Mouse (Mus musculus): ENCODE data around the gene Tmeff2. TPM values are rescaled to one million over a fixed set of nuclear protein-coding genes. Genes with fewer than 3 reads are reported as not detected.

The Tmeff2 gene
- polyA plus RNA-seq, 1 experiment from 2014 or later = 72.0 TPM

DNA sequence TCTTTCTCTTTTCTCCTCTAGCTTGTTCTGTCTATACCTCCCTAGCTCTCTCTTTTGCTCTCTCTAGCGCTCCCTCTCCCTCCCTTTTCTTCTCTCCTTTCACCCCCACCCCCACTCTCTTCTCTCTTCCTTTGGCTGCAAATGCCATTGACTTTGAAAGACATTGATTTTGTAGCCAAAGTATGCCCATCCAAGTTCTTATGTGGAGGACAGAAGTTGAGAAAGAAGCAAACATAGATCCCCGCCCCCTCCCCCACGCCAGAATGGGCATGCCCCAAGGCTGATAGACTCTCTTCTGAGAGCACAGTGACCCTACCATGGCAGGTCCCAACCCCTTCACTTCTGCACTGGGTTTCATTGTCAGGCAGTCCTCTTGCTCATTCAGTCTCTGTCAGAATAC is 28.3 kb downstream of the Tmeff2 start:
- Histone ChIP-seq H3K9ac (replicated peaks; ENCODE audit: low read length) (peak overlapping the region; percentile 88; the same call in 1 of the 2 replicates), H3K27ac (replicated peaks; ENCODE audit: low read depth, low read length) (no peak overlapping the region), H3K4me1 (ENCODE audit: control insufficient read depth, insufficient read depth, low read length) (0 out of 2 replicates have a peak, but pooled peaks cover 11% of the 10 kb centered on the region), H3K27me3 (ENCODE audit: control insufficient read depth, insufficient read depth, low read length) (no peaks in the 10 kb centered on the region), H3K36me3 (ENCODE audit: control insufficient read depth, insufficient read depth, low read length) (no peaks in the 10 kb centered on the region), H3K4me3 (replicated peaks; ENCODE audit: low read depth, low read length) (peak overlapping the region; percentile 81), H3K4me2 (ENCODE audit: low read length) (peak overlapping the region; percentile 93), H3K9me3 (ENCODE audit: control insufficient read depth, low read length) (no peaks in the 10 kb centered on the region)
- ATAC-seq (ENCODE audit: low FRiP score, low TSS enrichment) (no peak), DNase-seq (peak; percentile 19)
- WGBS = 15% methylated on average over 3 of the region's 3 CpGs

DNA sequence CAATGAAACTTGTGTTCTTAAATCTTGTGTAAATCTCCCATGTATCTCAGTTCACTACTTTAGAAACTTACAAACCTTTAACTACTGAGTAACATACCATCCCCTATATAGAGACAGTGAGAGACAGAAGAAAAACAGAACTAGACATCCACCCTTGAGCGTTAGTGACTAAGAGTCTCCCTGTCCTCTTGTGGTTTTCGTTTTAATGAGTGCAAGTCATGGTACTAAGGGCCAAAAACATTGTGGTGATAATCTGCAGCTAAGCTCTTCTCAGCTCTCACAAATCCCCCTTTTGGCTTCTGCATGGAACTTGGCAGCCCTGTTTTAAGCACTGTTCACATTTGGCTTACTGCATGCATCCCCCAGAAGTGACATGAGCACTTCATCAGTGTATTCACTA is 34.6 kb downstream of the Tmeff2 start:
- ATAC-seq (ENCODE audit: low FRiP score, low TSS enrichment) (no peak), DNase-seq (no peak)
- H3K9me3 ChIP-seq (ENCODE audit: control insufficient read depth, low read length) = no peaks in the 10 kb centered on the region
- no peak overlapping the region for H3K4me3 ChIP-seq (replicated peaks; ENCODE audit: low read depth, low read length)
- H3K9ac ChIP-seq (replicated peaks; ENCODE audit: low read length) = no peak overlapping the region
- WGBS = 64% methylated on average over 2 of the region's 2 CpGs
- H3K4me2 ChIP-seq (ENCODE audit: low read length) = no peak overlapping the region
- H3K27ac ChIP-seq (replicated peaks; ENCODE audit: low read depth, low read length) = no peak overlapping the region
- H3K36me3 ChIP-seq (ENCODE audit: control insufficient read depth, insufficient read depth, low read length) = 0 out of 2 replicates have a peak, but pooled peaks cover 3% of the 10 kb centered on the region
- H3K4me1 ChIP-seq (ENCODE audit: control insufficient read depth, insufficient read depth, low read length) = no peaks in the 10 kb centered on the region
- no peaks in the 10 kb centered on the region for H3K27me3 ChIP-seq (ENCODE audit: control insufficient read depth, insufficient read depth, low read length)

DNA sequence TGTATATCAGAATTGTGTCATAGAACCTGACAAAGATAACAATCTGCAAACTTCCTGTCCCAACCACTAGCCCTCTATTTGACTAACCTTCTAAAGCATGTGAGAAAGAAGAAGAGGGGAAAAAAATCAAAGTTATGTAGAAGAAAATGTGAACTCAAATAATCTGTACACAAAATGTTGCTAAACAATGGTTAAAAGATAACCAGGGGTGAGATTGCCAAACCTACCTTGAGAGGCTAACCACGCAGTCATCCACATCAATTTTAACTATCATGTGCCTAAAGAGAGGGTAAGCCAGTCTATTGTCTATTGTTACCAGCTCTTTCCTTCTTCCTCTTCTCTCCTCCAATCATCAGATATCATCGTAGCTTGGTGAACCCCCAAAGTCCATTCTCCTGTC is 35.0 kb downstream of the Tmeff2 start:
- WGBS = 77% methylated on average over 2 of the region's 2 CpGs
- no peak overlapping the region for H3K4me2 ChIP-seq (ENCODE audit: low read length)
- no peaks in the 10 kb centered on the region for H3K27me3 ChIP-seq (ENCODE audit: control insufficient read depth, insufficient read depth, low read length)
- ATAC-seq (ENCODE audit: low FRiP score, low TSS enrichment) = no peak
- no peaks in the 10 kb centered on the region for H3K4me1 ChIP-seq (ENCODE audit: control insufficient read depth, insufficient read depth, low read length)
- no peak overlapping the region for H3K27ac ChIP-seq (replicated peaks; ENCODE audit: low read depth, low read length)
- H3K4me3 ChIP-seq (replicated peaks; ENCODE audit: low read depth, low read length) = no peak overlapping the region
- 0 out of 2 replicates have a peak, but pooled peaks cover 3% of the 10 kb centered on the region for H3K36me3 ChIP-seq (ENCODE audit: control insufficient read depth, insufficient read depth, low read length)
- no peak for DNase-seq
- H3K9ac ChIP-seq (replicated peaks; ENCODE audit: low read length) = no peak overlapping the region
- H3K9me3 ChIP-seq (ENCODE audit: control insufficient read depth, low read length) = no peaks in the 10 kb centered on the region

DNA sequence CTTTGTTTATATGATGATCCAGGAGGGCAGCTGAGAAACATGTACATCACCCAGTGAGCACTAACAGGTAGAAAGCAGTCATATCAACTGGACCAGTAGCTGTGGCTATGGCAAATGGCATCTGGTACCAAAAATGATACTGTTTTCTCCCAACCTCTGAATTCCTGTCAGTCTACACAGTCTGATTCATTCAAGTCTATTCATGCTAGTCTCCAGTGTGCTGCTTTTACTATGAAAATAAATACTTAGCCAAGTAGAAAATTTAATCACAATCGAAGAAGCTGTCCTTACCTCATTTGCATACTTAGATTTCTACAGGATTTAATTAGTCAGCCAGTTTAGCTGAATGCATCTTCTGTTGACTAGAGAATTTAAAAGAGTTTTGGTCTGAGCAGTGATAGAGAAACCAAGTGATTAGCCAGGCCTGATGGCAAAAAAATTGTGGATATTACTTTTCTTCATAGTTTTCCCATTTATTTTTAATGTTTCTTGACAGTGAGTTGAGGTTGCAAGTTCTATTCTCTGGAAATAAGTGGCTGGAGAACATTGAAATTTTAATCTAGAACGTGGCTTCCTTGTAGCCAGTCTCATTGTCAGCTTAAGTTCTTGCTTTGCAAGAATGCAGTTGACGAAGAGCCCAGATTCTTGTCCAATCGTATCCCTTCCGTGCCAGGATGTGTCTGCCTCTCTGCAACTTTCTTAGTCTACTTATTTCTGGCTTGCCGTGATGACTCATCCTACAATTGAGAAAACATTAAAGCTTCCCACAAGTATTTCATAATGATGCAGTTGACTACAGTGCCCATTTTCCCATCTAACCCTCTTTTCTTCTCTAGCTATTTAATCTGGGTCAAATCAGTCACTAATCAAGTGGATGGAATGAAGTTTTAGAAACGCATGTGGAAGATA is 39.9 kb downstream of the Tmeff2 start:
- DNase-seq (no peak), ATAC-seq (ENCODE audit: low FRiP score, low TSS enrichment) (no peak)
- Histone ChIP-seq H3K9ac (replicated peaks; ENCODE audit: low read length) (no peak overlapping the region), H3K4me1 (ENCODE audit: control insufficient read depth, insufficient read depth, low read length) (no peaks in the 10 kb centered on the region), H3K4me3 (replicated peaks; ENCODE audit: low read depth, low read length) (no peak overlapping the region), H3K9me3 (ENCODE audit: control insufficient read depth, low read length) (no peaks in the 10 kb centered on the region), H3K4me2 (ENCODE audit: low read length) (no peak overlapping the region), H3K27me3 (ENCODE audit: control insufficient read depth, insufficient read depth, low read length) (no peaks in the 10 kb centered on the region), H3K27ac (replicated peaks; ENCODE audit: low read depth, low read length) (no peak overlapping the region), H3K36me3 (ENCODE audit: control insufficient read depth, insufficient read depth, low read length) (0 out of 2 replicates have a peak, but pooled peaks cover 3% of the 10 kb centered on the region)
- WGBS = 88% methylated on average over 7 of the region's 7 CpGs

DNA sequence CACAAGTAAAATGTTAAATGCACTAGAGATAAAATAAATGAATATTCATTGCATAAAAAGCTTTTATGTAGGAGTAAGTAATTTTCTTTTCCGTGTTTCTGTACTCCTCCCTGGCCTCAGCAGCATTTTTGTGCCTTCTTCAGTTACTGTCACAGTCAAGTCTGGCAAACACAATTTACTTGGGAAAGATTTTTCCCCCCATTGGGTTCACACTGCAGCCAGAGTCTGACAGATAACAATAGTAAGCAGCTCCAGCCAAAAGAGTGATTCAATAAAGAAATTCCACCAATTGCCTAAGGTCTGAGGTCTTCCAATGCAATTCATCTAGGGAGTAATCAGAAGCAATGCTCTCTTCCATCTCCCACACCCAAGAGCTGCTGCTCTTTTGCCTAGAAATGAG is 48.1 kb downstream of the Tmeff2 start:
- WGBS = 67% methylated on average over 1 of the region's 1 CpGs
- Histone ChIP-seq H3K9me3 (ENCODE audit: control insufficient read depth, low read length) (no peaks in the 10 kb centered on the region), H3K27ac (replicated peaks; ENCODE audit: low read depth, low read length) (no peak overlapping the region), H3K4me1 (ENCODE audit: control insufficient read depth, insufficient read depth, low read length) (no peaks in the 10 kb centered on the region), H3K4me2 (ENCODE audit: low read length) (no peak overlapping the region), H3K4me3 (replicated peaks; ENCODE audit: low read depth, low read length) (no peak overlapping the region), H3K27me3 (ENCODE audit: control insufficient read depth, insufficient read depth, low read length) (no peaks in the 10 kb centered on the region), H3K9ac (replicated peaks; ENCODE audit: low read length) (no peak overlapping the region), H3K36me3 (ENCODE audit: control insufficient read depth, insufficient read depth, low read length) (no peaks in the 10 kb centered on the region)
- DNase-seq = no peak
- no peak for ATAC-seq (ENCODE audit: low FRiP score, low TSS enrichment)

DNA sequence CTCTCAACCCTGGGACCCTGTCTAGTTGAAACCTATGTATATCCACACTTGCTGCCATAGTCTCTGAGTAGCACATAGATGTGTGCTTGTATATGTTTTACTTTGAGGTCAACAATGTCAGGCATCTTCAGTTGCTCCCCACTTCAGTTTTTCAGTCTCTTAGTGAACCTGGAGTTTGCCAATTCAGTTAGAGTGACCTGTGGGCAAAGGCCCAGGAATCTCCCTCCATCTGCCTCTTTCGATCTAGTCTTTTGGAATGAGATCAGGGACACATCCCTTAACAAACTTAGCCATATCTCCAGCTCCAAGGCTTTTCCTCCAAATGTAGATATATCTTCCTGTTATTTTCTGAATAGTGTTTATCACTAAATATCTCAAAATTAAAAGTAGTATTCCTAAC is 58.4 kb downstream of the Tmeff2 start:
- ATAC-seq (ENCODE audit: low FRiP score, low TSS enrichment) = no peak
- peaks cover 4% of the 10 kb centered on the region; the same call in 1 of the 2 replicates for H3K36me3 ChIP-seq (ENCODE audit: control insufficient read depth, insufficient read depth, low read length)
- peaks cover 4% of the 10 kb centered on the region; the same call in 1 of the 2 replicates for H3K4me1 ChIP-seq (ENCODE audit: control insufficient read depth, insufficient read depth, low read length)
- H3K9ac ChIP-seq (replicated peaks; ENCODE audit: low read length) = no peak overlapping the region
- no peaks in the 10 kb centered on the region for H3K27me3 ChIP-seq (ENCODE audit: control insufficient read depth, insufficient read depth, low read length)
- 94% methylated on average over 1 of the region's 1 CpGs for WGBS
- DNase-seq = no peak
- no peak overlapping the region for H3K27ac ChIP-seq (replicated peaks; ENCODE audit: low read depth, low read length)
- H3K4me3 ChIP-seq (replicated peaks; ENCODE audit: low read depth, low read length) = no peak overlapping the region
- H3K4me2 ChIP-seq (ENCODE audit: low read length) = no peak overlapping the region
- no peaks in the 10 kb centered on the region for H3K9me3 ChIP-seq (ENCODE audit: control insufficient read depth, low read length)

DNA sequence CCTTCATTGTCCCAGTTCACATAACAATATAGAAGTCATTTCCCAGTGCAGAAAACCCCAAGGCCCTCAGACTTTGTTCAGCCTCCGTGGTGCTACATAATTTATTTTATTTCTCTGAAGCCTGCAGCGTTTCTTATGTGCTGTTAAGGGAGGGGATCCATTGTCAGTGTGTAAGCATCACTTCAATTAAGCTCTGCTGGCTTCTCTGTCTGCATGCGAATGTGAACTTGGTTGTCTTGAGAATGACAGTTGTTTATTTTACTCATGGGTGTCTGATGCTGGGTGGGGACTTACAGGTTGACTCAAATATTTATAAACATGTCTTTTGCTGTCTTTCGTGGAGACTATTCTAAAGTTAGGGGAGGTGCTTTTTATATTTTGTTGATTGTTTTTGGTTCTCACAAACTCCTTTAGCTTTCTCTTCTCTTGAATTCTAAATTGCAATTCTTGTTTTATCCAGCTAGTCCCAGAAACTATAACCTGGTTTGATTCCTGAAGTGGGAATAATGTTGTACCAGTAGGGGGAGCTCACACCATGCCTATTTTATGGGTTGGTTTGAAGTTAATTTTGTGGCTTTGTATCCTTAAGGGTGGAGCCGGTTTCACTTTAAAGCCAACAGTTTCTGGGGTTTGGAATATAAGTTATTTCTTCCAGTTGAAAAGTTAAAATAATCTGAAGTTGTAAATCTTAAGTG is 61.7 kb downstream of the Tmeff2 start:
- Histone ChIP-seq H3K4me1 (ENCODE audit: control insufficient read depth, insufficient read depth, low read length) (peaks cover 4% of the 10 kb centered on the region; the same call in 1 of the 2 replicates), H3K36me3 (ENCODE audit: control insufficient read depth, insufficient read depth, low read length) (peaks cover 4% of the 10 kb centered on the region; the same call in 1 of the 2 replicates), H3K4me2 (ENCODE audit: low read length) (no peak overlapping the region), H3K4me3 (replicated peaks; ENCODE audit: low read depth, low read length) (no peak overlapping the region), H3K27me3 (ENCODE audit: control insufficient read depth, insufficient read depth, low read length) (no peaks in the 10 kb centered on the region), H3K9me3 (ENCODE audit: control insufficient read depth, low read length) (no peaks in the 10 kb centered on the region), H3K9ac (replicated peaks; ENCODE audit: low read length) (no peak overlapping the region; the same call in 1 of the 2 replicates), H3K27ac (replicated peaks; ENCODE audit: low read depth, low read length) (no peak overlapping the region)
- no peak for ATAC-seq (ENCODE audit: low FRiP score, low TSS enrichment)
- 41% methylated on average over 5 of the region's 5 CpGs for WGBS
- peak; percentile 90 for DNase-seq

DNA sequence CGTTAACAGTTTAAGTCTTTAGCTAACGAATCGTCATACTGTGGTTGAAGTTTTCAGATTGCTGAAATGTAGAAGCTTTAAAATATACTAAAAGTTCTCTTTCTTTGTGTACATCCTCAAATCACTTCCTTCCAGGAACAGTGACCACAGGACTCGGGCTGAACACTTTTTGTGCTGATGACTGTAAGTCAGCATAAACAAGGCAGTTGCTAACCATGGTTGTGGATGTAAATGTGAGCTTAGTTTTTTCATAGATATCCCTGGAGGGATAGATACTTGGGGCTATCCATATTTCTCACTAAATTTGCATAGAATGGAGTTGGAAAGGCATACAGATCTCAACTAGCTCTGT is 62.2 kb downstream of the Tmeff2 start:
- Histone ChIP-seq H3K27ac (replicated peaks; ENCODE audit: low read depth, low read length) (no peak overlapping the region), H3K4me3 (replicated peaks; ENCODE audit: low read depth, low read length) (no peak overlapping the region), H3K4me1 (ENCODE audit: control insufficient read depth, insufficient read depth, low read length) (peaks cover 4% of the 10 kb centered on the region; the same call in 1 of the 2 replicates), H3K9ac (replicated peaks; ENCODE audit: low read length) (no peak overlapping the region), H3K36me3 (ENCODE audit: control insufficient read depth, insufficient read depth, low read length) (peaks cover 4% of the 10 kb centered on the region; the same call in 1 of the 2 replicates), H3K27me3 (ENCODE audit: control insufficient read depth, insufficient read depth, low read length) (no peaks in the 10 kb centered on the region), H3K9me3 (ENCODE audit: control insufficient read depth, low read length) (no peaks in the 10 kb centered on the region), H3K4me2 (ENCODE audit: low read length) (no peak overlapping the region)
- no peak for ATAC-seq (ENCODE audit: low FRiP score, low TSS enrichment)
- 70% methylated on average over 4 of the region's 4 CpGs for WGBS
- no peak for DNase-seq
